Mouse (Mus musculus) CD8-positive naive resting alpha-beta T cell, adult 2 months (primary cell): ENCODE data around the gene R3hdm4.

Experiments used
- DNase-seq, 2 experiments: peaks; one replicate each; pipeline ENCODE4 v3.0.0; 2022; ENCODE audit warnings: low read depth in 2 of 2, low spot score in 2 of 2

Gene R3hdm4

DNA sequence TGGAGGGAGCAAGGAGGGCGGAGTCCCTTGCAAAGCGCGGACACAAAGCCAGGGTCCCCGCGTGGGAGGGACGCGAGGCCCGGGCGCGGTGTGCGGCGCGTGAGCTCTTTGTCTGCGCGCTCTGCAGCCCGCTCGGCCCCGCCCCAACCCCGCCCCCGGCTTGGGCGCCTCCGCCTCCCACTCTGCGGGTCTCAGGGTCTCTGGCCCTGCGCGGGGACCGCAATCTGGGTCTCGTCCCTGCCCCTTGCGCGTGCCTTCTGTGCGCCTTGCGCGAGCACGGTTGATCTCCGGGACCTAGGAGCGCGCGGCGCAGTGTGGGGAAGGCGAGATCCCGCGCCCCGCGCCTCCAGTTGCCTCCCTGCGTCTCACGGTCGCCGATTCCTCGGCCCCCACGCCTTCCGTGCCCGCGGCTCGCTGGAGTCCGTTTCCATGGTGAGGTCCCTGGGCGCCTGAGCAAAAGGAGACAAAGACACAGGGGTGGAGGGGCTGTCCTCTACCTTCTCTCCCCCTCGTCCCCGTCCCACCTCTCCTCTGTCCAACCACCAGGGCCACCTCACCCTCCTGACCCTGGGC, 46.6 kb downstream of the R3hdm4 start, which contains the start of the genes Prtn3 and Plppr3:
Gene Prtn3 (plus strand): TSS at position 187 of the 573 bp plus-strand sequence.
Gene Plppr3 (minus strand): TSS at position 345 of the 573 bp plus-strand sequence.
- no peak for DNase-seq

DNA sequence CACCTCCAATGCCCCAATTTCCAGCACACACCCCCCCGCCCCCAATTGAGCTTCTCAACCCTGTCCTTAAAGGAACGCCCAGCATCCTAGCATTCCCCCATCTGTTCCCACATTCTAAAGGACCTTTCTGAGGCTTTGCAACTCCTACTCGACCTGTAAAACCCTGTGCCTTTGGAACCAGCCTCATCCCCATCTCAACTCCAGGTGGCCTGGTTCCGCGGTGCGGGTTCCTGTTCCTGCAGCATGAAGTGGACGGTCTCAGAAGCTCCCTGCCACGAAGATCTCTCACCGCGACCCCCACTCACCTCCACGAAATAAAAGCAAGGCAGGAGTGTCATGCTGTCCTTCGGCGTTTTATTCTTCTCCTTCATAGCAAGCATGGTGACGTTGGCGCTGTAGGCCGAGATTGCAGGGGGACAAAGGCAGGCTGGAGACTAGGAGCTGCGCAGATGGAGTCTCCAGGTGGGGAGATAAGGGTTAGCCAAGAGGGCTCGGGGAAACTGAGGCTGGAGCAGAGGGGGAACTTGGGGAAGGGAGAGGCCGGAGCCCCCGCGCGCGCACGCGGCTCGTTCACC, 47.2 kb downstream of the R3hdm4 start:
- no peak for DNase-seq

DNA sequence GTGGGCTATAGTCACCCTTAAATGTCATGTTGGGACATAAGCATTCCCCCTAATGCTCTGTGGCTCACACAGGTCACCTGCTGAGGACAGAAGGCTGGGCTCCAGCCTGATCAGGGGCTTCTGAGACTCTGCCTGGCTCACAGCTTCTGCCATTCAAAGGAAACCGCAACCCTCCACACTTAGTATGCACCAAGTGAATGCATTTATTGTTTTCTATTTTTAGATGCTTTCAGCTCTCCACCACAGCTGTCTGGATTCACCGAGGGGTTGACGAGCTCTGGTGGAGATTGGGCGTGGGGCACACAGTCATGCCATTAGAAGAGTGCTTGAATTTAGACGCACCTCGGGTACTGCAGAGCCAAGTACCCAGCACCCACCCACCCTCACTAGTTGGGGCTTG, 47.7 kb downstream of the R3hdm4 start:
- no peak for DNase-seq

DNA sequence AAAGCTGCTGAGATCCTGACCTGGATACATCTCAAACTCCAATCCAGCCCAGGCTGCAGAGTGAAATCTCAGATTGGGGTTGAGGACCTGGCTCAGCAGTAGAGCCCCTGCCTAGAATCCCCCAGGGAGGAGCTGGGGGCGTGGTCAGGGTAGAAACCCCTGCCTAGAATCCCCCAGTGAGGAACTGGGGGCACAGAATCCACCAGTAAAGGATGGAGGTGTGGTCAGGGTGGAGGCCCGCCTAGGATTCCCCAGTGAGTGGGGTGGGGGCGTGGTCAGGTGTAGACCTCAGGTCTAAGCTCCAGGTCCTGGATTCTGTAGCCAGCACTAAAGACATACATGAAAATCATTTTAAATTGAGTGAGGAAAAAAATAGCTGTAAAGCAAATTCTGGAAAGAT, 48.1 kb downstream of the R3hdm4 start:
- no peak for DNase-seq

DNA sequence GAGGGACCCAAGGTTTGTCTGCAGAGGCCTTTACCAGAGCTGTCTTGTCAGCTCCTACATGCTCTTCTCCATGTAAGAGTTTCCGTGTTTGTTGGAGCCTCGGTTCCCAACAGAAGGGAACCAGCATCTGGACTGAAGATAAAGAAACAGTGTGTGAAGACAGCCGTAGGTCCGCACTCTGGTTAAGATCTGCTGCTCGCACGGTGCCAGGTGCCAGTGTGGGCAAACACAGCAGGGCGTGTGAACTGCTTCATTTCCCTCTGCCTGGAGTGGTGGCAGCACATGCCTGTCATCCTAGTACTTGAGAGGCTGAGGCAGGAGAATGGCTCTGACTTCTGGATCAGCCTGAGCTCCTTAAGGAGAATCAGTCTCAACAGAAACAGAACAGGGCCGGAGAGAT, 49.2 kb downstream of the R3hdm4 start:
- DNase-seq, result no peak

DNA sequence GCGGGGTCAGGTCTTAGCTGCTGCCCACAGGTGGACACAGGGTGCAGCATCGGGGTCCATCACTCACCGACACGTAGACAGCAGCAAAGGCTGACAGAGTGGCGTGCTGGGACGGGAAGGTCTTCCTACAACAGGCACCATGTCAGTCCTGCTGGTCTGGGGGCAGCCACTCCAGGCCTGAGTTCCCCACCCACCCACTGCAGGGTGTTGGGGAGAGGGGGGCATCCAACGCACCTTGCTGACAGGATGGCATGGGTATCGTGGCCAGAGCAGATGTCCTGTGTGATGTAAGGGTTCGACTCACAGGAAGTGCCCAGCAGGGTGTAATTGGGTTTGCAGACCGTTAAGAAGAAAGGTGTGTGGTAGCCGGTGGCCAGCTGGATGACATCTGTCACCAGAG, 54.4 kb downstream of the R3hdm4 start:
- DNase-seq, result no peak

DNA sequence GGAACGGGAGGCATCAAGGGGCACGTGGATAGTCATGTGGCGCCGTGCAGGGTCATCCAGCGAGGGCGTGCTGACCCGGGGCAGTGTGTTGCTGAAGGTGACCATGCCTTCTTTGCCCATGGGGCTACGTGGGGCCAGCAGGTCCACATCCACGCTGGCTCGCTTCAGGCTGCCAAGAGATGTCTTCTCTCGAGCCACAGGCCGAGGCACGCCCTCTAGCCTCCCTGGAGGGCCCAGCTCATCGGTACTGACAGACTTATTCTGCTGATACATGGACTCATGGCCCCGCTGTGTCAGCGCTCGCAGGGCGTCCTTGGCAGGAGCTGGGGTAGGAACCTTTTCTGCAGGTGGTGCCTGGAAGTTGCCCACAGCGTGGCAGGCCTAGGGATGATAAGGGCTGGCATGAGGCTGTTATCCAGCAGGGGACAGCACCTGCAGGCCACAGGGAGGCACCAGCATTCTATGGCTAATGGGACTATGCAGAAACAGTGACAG, 55.2 kb downstream of the R3hdm4 start:
- DNase-seq, result no peak

DNA sequence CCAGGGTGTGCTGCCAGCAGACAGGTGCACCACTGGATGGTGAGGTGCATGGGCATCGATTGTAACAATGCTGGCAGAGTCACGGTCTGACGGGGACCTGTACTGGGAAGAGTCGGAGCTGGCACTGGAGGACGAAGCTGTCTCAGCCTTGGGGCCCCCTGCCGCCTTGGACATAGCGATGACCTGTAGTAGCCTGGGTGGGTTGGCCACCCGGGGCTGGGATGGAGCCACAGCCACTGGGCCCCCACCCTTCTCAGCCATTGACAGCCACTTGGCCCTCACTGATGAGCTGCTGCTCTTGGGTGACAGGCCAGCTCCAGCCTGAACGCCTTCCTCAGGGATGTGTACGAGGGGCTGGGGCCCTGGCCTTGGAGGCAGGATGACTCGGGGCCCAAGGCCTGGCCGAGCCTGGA, 55.8 kb downstream of the R3hdm4 start:
- no peak for DNase-seq

DNA sequence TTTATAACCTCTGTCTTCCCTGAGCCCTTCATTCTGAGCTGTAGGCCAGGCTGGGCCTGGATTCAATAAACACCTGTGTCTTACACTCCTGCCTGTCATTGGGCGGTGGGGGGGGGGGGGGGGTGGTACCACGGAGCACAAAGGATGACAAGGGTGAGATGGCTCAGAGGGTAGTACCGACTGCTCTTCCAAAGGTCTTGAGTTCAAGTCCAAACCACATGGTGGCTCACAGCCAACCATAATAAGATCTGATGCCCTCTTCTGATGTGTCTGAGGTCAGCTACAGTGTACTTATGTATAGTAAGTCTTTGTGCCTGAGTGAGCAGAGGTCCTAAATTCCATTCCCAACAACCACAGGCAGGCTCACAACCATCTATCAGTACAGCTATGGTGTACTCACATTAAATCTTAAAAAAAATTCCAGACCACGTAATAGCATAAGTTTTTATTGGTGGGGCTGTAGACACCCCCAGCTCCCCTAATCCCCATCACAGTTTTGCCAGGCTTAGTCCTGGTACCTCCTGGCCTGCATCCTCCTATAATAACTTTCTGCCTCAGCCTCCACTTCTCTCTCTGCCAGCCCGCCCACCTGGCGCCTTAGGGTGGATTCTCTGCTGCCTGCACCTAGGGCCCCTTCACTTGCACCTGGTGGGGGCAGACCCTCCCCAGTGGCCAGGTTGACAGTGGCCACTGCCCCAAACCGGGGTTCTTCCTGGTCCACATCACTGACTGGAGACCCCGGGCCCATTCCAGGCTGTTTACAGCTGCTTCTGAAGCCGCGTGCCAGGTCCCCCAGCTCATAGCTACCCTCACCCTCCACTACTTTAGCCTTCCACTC, 56.4 kb downstream of the R3hdm4 start:
- no peak for DNase-seq

DNA sequence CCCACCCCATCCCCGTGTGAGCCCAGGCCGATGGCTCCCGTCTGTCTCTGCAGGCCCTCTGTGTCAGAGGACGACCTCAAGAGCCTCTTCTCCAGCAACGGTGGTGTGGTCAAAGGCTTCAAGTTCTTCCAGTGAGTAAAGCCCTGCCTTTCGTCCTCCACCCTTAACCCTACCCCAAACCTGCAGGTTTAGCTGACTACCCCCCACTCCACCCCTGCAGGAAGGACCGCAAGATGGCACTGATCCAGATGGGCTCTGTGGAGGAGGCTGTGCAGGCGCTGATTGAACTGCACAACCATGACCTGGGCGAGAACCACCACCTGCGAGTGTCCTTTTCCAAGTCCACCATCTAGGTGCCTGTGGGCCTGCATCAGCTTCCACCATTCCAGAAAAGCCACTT, 58.1 kb downstream of the R3hdm4 start:
- DNase-seq, result no peak

DNA sequence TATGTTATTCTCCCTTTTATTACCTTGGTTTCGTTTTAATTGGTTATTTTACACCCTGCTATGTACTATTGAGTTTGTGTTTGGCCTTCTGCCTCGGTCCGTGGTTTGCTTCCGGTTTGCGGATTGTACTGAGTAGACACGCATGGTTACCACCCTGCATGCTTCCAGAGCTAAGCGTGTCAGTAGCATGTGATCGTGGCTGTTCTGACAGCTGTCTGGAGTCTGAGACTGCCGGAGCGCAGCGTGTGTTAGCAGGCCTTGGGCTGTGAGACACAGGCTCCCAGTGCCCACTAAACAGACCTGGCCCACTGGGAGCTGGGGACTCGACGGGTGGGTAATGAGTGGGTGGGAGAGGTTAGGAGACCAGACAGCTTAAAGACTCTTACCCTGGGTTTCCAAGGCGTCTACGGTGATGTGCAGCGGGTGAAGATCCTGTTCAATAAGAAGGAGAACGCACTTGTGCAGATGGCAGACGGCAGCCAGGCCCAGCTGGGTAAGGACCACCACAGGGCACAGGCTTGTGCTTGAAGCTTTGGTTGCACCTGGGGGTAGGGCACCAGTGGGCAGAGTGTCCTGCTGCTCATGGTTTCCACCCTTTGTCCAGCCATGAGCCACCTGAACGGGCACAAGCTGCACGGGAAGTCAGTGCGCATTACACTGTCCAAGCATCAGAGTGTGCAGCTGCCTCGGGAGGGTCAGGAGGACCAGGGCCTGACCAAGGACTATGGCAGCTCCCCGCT, 58.8 kb downstream of the R3hdm4 start:
- no peak for DNase-seq

DNA sequence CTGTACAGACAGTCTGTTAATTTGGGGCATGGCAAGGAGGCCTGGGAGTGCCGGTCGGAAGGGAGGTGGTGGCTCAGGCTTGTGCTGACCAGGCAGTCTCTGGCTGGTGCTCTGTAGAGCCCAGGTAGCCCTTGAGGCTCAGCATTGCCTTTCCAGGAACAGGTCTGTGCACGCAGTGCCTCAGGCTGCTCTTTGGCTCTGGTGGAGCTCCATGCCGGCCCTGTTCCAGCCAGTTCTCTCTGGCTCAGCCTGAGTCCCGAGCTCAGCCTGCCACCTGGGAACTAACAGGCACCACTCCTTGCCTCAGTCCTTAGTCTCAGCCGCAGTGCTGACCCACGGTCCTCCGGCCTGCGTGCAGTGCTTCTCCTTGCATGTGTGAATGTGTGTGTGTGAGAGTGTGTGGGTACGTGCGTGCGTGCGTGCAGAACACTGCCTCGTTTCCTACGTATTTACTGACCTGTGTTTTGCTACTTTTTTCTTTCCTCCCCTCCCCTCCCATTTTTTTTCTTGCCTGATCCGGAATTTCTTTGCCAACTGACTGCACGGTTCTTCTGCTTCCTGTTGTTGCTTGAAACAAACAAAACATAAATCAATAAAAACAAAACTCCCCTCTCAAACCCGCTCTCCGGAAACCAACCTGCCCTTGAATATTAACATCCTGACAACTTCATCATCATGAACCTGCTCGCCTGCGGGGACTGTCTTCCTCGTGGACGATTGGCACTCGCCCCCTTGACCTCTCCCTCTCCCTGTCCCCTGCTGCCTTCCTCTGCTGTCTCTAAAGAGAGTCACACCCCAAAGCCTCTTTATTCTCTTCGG, 59.6 kb downstream of the R3hdm4 start:
- DNase-seq, result no peak

DNA sequence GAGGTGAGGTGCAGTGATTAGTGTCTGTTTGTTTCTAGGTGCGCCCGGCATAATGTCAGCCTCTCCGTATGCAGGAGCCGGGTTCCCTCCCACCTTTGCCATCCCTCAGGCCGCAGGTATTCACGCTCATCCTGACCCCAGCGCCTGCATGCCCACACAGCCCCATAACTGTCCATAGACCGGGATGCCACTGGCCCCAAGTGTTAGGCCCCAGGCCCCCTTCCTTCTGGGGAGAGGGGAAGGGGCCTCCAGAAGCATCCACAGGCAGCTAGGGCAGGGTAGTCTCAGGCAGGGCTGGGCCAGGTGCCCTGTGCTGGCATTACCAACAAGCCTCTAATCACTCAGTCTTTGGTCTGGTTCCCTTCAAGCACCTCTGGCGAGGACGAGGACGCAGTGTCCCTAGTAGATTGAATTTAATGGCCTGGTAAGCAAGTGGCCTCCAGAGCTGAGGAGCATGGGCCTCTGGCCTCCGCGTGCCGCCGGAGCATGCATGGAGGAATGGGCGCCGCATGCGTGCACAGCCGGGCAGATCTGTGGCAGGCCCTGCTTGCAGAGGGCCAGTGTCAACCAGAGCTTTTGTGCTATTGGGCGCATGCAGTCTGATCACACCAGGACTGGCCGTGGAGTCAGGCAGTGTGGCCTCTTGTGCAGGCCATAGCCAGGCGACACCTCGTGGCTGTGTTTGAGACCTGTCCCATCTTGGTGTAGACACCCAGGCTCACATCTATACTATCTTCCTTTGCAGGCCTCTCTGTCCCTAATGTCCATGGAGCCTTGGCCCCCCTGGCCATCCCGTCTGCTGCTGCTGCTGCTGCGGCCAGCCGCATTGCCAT, 60.7 kb downstream of the R3hdm4 start:
- no peak for DNase-seq
